Mouse (Mus musculus) kidney, adult 2 months (tissue): Measurements from ENCODE around the gene Ppil4.

Experiments
- CTCF ChIP-seq: fragments of 200-500 bp; conservative IDR thresholded peaks from 2 replicates; pipeline ENCODE4 v1.5.1; 2011; ENCODE audit warnings: low read depth, mild to moderate bottlenecking, control low read depth, low read length, moderate library complexity, mixed read lengths; ENCODE audit not compliant: insufficient read depth, insufficient read length
- POLR2A ChIP-seq: fragments of 200-500 bp; IDR thresholded peaks from one replicate; pipeline ENCODE4 v1.6.1; 2011; ENCODE audit warnings: low read depth, low read length, control low read depth

- TF ChIP-seq CTCF (no peak), POLR2A (no peak)
Measured at GRCm38 (mm10) chr10:7836902-7837301, 44.2 kb downstream of the Ppil4 start.
